Mouse (Mus musculus) kidney, adult 8-10 months (tissue): ENCODE measurements around the gene Ezr.
A peak's percentile ranks its signal among the peaks of the same experiment; 100 is the strongest.

Source experiments
- DNase-seq, 2 experiments: peaks; one replicate each; pipeline ENCODE4 v3.0.0; 2022

Ezr gene

DNA sequence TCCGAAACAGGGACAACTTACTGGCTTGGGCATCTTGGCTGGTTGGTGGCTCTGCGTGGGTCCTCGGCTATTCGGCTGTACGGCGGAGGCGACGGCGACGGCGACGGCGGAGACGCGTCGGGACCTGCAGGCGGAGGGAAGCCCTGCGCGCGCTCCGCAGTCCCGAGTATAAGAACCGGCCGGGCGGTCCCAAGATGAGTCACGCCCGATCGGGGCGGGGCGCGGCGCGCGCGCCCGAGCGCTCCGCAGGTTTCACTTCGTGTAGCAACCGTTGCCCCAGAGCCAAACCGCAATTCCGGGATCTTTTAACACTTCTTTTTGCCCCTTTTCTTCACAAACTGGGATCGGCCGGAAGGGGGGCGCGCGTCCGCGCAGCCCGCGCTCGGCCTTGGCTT is at the start of gene Ezr:
Ezr (minus strand) TSS at position 174 of the 395 bp plus-strand sequence.
- peak; percentile 88 to 92 for DNase-seq

DNA sequence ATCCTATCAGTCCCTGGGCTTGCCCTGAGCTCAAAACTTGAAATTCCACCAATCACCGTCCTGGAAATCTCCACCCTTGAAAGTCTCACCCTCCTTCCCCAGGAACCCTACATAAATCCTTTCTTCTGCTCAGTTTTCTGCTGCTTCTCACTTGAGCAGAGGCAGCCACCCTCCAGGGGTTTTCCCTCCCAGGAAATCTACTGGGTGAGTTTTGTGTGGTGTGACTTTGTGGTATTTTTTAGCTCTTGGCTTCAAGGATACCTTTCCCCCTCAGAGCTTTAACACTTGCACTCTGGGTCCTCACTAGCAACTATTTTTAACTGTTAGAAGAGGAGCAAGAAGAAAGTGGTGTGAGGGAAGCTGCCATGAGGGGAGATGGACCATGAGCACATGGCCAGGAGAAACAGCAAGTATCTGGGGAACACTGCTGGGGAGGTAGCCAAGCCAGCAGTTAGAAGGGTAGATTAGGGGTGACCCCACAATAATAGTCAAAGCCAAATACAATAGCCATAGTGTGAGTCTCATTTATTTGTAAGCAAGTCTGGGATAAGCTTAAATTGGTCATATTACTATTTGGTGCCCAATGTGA is 47.5 kb upstream of the Ezr start:
- DNase-seq = no peak

DNA sequence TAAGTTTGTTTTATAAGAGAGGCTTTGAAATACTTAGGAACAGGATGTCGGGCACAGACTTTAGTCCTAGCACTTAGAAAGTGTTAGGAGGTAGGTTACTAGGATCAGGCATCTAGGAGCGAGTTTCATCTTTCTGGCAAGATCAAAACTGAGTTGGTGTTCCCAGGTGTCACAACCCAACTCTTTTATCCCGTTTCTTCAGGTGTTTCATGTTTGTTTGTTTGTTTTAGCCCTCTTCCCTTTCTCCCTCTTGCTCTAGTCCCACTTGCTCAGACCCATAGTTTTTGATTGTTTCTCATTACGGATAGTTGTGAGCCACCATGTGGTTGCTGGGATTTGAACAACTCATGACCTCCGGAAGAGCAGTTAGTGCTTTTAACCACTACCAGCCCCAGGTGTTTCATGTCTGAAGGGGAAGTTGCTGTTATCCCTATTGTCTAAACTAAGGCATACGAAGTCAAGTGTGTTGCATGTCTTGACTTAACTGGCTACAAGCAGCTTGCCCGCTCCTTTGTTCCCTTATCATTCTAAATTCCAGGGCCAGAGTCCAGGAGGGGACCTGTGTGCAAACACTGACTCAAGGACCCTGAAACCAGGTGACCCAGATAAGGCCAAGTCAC is 46.1 kb upstream of the Ezr start:
- DNase-seq = no peak

DNA sequence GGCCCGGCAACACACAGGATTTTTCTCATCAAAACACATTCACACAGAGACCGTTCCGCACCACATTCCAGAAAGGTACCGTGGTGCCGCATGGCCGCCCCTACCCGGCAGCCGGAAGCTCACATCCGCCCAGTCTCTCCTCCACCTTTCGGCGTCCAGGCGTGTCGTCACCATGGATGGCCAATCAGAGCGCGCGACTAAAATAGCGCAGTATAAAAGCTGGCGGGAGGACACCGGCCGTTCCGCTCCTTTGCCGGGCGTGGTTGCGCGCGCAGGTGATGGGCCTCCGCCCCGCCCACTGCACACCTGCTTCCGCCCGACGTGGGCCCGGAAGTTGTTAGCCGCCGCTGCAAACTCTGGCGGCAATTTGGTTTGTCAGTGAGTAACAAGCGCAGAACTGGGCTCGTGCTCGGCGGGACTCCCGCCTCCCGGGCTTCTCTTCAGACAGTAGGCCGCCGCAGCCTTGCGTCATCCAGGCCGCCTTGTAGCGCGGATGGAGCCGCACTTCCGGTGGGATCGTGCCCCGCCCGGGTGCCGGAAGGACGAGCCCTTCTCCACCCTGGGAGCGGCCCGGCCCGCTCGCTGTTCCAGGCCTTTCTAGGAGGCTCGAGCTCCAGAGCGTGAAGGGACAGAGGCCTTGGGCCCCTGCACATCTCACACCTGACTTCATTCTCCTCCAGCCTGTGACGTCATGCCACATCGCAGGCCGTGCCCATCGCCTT is 45.3 kb upstream of the Ezr start:
- DNase-seq = peak; percentile 96 to 97

DNA sequence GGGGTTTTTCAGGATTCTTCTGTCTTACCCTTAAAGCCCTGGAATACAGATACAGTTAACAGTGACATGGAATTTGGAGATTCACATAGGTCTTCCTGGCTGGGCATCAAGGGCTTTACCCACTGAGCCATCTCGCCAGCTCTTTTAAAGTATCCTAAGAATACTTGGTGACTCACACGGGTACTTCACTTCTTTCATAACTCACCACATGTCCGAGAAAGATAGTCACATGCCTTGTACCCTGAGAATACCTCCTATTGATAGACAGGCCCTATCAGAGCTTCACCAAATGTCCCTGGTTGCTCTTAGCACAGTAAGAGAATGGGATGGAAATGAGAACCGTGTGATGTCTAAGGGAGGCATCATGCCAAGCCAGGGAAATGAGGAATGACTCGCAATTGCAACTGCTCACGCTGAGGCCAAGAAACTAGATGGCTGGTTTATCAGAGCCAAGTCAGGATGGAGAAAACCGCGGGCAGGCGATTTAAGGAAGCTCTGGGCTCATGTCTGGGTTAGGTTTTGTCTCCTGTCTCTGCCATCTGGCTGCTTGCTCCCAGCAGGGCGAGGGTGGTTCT is 44.7 kb upstream of the Ezr start:
- DNase-seq = no peak

DNA sequence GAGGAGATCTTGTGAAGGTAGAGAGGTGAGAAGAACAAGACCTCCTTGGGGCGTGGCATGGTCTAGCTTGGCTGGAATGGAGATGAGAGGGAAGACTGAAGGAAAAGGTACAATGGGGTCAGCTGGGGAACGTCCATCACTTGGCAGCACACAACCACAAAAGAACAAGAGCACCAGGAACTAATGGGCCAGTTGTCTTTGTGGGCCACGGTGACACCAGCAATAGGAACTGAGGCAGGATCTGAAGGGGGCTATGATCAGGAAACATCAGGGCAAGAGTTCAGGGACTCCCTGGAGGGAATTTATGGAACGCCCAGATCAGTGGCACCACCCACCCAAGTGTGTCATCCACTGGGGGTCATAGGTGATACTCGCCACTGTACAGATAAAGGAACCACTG is 34.2 kb upstream of the Ezr start:
- no peak for DNase-seq

DNA sequence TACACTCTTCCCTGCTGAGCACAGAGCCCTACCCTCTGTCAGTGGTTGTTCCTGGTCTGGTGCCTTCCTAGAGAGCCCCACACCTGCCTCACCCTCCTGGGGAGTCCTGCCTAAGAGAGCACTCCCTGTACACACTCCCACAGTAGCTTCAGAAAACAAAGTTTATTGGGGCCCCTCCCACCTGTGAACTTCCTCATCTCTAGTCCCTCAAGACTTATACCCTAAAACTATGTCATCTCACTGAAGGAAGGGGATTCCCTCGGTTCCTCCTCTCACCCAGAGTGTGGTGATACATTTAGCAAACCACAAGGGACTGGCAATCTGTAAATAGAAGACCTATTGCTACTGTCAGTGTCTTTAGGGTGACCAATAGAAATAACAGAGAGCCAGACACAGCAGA is 33.6 kb upstream of the Ezr start:
- no peak for DNase-seq

DNA sequence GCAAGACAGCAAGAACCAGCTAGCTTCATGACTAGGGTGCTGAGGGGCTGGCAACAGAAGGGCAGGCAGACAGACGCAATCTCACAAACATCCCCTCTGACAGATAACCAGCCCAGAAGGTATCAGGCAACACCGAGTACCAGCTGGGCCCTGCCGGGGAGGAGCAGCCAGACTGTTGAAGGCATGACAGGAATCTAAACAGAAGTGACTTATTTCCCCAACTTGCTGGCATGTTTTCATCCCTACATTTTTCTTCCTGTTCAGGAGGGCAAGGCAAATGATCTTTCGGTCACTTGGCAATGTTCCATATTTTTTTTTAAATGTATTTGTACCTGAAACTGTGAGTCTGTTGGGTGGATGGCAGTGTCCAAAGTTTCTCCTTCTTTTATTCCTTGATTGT is 32.1 kb upstream of the Ezr start:
- peak; percentile 57 to 81 for DNase-seq

DNA sequence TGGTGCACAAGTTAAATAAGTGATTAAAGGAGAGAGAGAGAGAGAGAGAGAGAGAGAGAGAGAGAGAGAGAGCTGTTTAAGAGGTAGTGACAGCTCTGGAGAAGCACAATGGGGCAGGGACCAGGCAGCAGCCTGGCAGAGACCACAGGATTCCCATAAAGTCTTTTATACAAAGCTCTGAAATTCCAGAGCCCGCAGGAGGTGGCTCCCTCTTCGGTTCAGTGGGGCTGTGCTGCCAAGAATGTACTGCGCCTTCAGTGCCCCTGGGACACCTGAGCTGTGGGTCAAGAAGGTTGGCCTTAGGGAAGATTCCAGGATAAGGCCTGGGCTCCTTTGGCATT is 30.2 kb upstream of the Ezr start:
- peak; percentile 79 to 85 for DNase-seq

DNA sequence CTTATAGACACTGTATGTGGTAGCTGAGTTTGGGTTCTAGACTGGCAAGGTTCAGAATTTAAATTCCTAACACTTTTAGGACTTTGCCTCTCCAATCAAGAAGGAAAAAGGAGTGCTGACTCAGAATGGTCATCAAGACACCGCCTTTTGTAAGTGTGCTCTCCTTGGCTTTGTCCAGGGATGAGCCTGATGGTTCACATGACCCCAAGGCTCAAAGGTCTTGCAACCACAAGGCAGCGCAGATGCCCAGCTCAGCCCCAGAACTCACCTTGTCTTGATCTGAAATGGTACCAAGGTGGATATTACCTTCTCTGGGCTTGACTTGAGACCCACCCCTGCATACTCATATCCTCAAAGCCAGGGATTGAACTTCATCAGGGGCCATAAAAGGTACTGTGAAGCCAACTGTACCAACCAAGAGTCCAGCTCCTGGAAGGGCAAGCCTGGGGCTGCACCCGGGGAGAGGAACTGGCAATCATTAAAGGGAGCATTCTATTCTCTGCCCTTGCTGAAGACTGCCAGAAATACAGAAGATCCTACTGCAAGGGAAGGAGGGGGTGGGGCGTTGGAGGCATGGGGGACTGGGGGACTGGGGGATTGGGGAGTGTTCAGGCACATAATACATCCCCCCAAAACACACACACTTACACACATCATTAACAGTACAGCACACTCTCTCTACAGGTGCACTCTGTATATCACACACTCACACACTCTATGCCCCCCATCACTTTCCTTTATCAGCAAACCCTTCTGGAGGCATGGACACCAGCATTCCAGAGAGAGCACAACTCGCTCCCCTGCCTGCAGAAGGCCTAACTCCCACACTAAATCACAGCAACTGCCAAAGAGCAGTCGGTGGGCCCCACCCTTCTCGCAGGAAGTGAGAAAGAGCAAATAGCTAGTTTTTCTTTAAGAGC is 29.6 kb upstream of the Ezr start:
- peak; percentile 80 to 83 for DNase-seq

DNA sequence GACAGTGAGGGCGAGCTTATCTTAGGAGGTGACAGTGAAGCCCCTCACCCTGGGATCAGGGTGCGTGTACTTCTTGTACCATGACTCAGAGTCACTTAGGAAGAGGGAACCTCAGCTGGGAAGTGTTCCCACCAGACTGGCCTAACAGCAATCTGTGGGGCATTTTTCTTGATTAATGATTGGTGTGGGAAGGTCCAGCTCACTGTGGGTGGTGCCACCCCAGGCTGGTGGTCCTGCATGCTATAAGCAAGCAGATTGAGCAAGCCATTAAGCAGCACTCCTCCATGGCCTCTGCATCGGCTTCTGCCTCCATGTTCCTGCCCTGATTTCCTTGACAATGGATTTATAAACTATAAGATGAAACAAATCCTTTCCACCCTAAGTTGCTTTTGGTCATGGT is 26.7 kb upstream of the Ezr start:
- DNase-seq = peak; percentile 43 to 44

DNA sequence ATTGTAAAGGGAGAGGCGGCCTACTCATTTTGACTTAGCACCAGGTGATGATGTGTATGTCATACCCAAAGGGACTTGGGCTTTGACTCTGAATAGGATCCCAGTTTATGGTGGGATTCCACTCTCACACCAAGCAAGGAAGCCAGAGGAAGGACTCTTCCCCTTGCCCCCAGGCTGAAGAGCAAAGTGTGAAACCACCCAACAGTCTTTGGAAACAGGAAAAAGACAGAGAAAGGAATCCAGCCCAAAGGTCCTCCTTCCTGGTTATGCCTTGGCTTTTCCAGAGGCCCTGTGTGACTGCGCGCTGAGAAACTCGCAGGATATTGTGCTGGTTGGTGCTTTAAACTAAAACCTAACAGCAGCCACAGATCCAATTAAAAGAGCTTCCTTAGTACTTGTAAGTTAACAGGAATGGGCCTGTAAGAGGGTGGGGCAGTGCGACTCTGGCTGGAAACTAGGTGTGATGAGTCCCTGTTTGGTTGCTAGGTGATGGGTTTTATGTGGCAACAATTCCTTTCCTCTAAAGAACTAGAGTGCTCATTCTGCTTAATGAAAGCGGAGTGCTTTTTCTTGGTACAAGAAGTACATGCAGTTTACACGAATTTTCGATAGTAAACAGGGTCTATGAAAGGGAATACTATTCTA is 26.1 kb upstream of the Ezr start:
- DNase-seq = no peak

DNA sequence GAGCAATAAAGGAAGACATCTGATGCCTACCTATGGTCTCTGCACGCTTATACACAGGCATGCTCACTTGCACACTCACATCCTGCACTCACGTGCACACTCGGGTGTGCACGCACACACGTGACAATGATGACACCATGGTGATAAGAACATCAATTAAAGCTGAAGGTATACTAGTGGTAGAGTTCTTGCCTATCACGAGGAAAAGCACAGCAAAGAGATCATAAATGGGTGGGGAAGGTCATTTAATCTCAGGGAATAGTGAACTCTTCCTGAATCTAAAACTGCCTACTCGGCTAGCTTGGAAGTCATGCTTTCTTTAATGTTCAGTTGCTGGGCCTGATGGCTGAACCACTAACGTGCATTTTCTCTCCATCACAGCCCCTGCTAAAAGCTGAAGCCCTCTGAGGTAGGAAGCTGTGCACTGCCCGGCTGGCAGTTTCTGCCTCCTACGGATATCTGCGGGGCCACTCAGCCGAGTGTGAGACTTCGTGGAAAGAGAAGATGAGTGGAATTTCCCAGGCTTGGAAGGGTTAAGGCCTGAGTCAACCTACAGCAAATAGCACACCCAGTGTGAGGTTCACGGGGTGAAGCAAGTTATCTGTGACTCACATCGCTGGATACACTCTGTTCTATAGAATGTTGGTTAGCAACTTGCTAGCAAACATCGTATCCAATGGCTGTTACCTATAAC is 25.4 kb upstream of the Ezr start:
- DNase-seq = no peak

DNA sequence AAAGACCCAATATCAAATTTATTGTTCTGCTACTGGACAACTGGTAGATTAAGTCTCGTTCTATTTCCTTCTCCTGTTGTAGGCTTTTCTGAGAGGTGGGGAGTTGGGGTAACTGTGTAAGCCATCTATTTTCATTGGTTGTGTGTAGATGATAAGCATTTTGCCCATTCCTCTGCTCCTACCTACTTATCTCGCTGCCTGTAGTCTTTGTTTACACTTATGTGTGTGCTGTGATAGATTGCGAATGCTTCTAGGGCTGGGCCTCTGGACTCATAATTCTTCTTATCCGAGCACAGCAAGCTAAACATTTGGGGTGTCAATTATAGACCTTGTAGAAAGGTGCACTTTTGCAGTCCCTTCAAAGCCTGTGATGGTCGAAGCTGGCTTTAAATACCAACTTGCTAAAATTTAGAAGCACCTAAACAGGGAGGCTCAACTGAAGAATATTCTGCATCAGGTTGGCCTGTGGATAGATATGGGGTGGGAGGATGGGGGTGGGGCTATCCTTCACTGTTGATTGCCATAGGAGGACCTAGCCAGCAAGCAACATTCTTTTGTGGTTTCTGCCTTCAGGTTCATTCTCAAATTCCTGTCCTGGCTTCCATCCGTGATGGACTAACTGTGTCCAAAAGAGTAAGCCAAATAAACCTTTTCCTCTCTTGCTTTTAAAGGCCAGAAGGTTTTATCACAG is 22.4 kb upstream of the Ezr start:
- no peak for DNase-seq

DNA sequence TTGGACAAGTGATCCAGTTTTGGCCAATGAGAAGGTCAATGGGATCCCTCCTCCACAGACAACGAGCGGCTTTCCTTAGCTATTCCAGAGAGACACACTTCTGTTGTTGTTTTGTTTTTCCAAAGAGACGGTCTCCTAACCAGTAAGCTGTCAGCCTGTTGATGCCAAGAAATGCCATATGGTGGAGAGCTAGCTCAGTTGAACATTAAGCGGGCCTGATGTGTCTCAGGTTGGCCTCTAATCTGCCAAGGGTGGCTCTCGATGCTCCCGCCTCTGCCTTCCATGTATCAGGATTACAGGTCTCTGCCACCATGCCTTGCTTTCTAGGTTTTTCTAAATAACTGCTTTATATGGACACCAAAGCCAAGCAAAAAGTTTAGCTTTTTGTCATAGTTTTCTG is 21.5 kb upstream of the Ezr start:
- no peak for DNase-seq

DNA sequence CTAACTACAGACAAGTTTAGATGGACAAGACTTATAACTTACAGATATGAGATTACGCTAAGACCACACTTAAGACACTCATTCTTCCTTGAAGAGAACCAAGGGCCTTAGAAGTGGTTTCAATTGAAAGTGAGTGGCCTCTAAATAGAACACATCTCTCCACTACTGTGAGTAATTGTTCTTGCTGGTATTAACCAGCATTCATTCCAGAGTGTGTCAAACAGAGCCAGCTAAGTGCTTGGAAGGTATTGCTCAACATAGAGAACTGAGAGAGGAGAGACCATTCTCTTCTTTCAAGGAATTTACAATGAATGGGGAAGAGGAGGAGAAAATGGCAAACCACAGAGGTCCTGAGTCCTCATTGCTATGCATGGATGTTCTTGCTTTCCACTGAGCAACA is 21.0 kb upstream of the Ezr start:
- no peak for DNase-seq

DNA sequence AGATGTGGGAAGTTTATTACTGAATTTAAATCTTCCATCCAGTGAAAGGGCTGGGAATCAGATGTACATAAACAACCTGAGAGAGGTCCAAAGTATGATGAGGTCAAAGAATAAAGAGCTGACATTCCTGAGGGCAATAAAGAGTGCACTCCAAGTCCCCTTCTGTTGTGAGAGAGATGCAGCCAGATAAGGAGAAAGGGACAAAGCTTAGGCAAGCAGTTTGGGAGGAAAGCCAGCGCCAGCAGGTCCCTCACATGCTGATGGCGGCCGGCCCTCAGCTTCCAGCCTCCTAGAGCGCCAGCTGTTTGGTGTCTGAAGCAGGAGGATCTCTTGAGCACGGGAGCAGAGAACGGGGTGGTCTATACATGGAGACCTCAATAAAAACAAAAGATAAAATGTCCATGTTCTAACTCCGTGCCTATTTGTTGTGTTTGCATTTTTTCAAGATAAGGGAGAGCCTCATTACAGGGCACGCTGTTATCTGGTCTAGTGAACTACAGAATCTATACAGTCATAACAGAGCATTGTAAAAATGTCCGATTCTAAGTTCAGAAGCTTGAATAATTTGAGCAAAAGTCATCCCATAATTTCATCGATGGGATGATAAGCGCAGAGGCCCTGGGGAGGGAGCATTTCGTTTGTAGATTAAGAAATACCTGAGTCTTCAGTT is 15.9 kb upstream of the Ezr start:
- no peak for DNase-seq

DNA sequence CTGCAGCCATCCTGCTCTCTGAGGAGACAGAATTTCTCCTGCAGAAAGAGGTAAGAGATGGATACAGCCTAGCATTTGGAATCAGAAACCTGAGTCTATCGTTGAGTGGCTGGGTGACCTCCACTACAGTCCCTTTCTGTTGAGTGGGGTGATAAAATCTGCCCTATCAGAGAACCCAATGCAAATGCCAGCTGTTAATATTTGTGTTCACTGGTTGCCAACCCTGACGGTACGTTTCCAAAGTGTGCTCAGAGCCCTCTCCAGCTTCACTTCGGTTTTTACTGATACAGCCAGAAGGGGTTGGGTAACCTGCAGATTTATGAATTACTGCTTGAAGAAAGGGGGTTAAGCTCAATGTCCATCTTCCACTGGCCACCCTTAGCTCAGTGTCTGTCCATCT is 14.9 kb upstream of the Ezr start:
- DNase-seq = no peak

DNA sequence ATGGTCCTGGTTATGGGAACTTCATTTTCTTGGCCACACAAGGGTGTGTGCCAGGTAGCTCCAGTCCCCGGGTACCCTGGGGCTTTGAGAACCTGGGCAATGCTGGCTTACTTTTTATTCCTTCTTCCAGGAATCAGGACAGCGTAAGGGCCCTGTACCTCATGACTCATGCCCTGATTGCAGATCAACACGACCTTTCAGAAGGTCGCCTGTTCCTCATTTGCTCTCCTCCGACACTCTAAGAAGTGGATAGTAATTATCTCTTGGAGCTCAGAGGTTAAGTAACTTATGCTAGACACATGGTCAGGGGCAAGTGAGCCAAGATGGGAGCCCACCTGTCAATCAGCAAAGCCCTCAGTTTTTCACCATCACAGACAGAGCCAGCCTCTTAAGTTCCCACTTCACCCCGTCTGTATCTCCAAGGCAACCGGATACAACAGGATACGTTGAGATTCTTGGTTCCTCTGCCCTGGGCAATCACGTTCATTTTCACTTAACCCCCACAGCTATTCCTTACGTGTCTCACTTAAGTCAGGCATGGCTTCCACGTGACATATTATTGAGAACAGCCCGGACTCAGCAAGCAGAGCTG is 11.7 kb upstream of the Ezr start:
- no peak for DNase-seq

DNA sequence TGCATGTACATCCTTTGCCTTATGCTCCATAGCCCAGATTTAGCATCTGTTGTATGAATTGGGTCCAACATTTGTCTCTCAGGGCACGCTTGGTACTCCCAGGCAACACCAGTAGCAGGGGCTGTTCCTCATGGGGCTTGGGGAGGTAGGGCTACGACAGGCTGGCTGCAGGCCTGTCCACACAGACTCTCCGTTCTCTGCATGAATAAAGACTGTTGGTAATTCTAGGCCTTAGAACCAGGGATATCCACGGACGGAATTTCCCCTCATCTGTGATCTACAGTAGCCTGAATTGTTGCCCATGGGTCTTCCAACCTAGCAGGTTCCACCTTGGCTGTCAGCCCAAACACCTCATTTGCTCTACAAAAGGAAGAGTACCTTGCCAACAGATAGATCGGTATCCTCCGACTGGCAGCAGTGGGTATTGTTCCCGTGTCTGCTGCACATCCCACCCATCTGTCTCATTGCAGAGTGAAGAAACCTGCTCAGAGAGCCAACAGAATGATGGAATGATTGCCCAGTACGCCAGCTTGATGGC is 7.1 kb upstream of the Ezr start:
- DNase-seq = no peak
